Mouse (Mus musculus): ENCODE data around the gene Taar7a. TPM values are rescaled to one million over a fixed set of nuclear protein-coding genes. Genes with fewer than 3 reads are reported as not detected.

Gene Taar7a
- polyA plus RNA-seq, 1 experiment from 2014 or later, result not detected

GRCm38 (mm10) chr10:23948026-23948425, 45.3 kb downstream of the Taar7a start:
- Histone ChIP-seq H3K9me3 (replicated peaks) (no peaks in the 10 kb centered on the region), H3K4me1 (replicated peaks) (0 out of 2 replicates have a peak, but pooled peaks cover 9% of the 10 kb centered on the region), H3K9ac (no peak overlapping the region), H3K27me3 (replicated peaks) (no peaks in the 10 kb centered on the region), H3K27ac (ENCODE audit: poor library complexity, severe bottlenecking) (no peak overlapping the region), H3K36me3 (no peaks in the 10 kb centered on the region), H3K4me2 (no peak overlapping the region), H3K4me3 (no peak overlapping the region)
- no peak for ATAC-seq (ENCODE audit: insufficient number of reproducible peaks, low FRiP score)
- 50% methylated on average over 7 of the region's 7 CpGs for WGBS

- H3K27ac ChIP-seq (ENCODE audit: poor library complexity, severe bottlenecking), result no peak overlapping the region
- 71% methylated on average over 5 of the region's 5 CpGs for WGBS
- no peak overlapping the region for H3K4me3 ChIP-seq
- no peaks in the 10 kb centered on the region for H3K9me3 ChIP-seq (replicated peaks)
- no peak overlapping the region for H3K4me2 ChIP-seq
- H3K27me3 ChIP-seq (replicated peaks), result no peaks in the 10 kb centered on the region
- ATAC-seq (ENCODE audit: insufficient number of reproducible peaks, low FRiP score), result no peak
- no peaks in the 10 kb centered on the region for H3K36me3 ChIP-seq
- H3K9ac ChIP-seq, result no peak overlapping the region
- no peaks in the 10 kb centered on the region for H3K4me1 ChIP-seq (replicated peaks)
Measured at GRCm38 (mm10) chr10:23942465-23942864, 50.8 kb downstream of the Taar7a start.

Other genes with a start within 250 kb of the Taar7a start
- 97.0 and 101 TPM in 2 replicates for gene Rps12, start 206.2 kb downstream of the Taar7a start, polyA plus RNA-seq (2016; fragmentation: Nextera tagmentation; extraction: Ambion mirVana)
- 6.6 and 9.5 TPM in 2 replicates for gene Slc18b1, start 196.5 kb downstream of the Taar7a start, polyA plus RNA-seq (2016; fragmentation: Nextera tagmentation; extraction: Ambion mirVana)
- gene Vnn3, start 142.0 kb downstream of the Taar7a start, polyA plus RNA-seq (2016; fragmentation: Nextera tagmentation; extraction: Ambion mirVana), result not detected in 2 replicates
- 6.9 and 7.0 TPM in 2 replicates for gene Vnn1, start 98.8 kb downstream of the Taar7a start, polyA plus RNA-seq (2016; fragmentation: Nextera tagmentation; extraction: Ambion mirVana)
- not detected in 2 replicates for gene Taar1, start 73.1 kb downstream of the Taar7a start, polyA plus RNA-seq (2016; fragmentation: Nextera tagmentation; extraction: Ambion mirVana)
- not detected in 2 replicates for gene Taar2, start 54.9 kb downstream of the Taar7a start, polyA plus RNA-seq (2016; fragmentation: Nextera tagmentation; extraction: Ambion mirVana)
- not detected in 2 replicates for gene Taar3, start 43.9 kb downstream of the Taar7a start, polyA plus RNA-seq (2016; fragmentation: Nextera tagmentation; extraction: Ambion mirVana)
- gene Taar4, start 33.0 kb downstream of the Taar7a start, polyA plus RNA-seq (2016; fragmentation: Nextera tagmentation; extraction: Ambion mirVana), result not detected in 2 replicates
- not detected in 2 replicates for gene Taar5, start 22.8 kb downstream of the Taar7a start, polyA plus RNA-seq (2016; fragmentation: Nextera tagmentation; extraction: Ambion mirVana)
- not detected in 2 replicates for gene Taar6, start 7.8 kb downstream of the Taar7a start, polyA plus RNA-seq (2016; fragmentation: Nextera tagmentation; extraction: Ambion mirVana)
- not detected in 2 replicates for gene Taar7b, start 6.5 kb upstream of the Taar7a start, polyA plus RNA-seq (2016; fragmentation: Nextera tagmentation; extraction: Ambion mirVana)
- gene Taar7d, start 33.7 kb upstream of the Taar7a start, polyA plus RNA-seq (2016; fragmentation: Nextera tagmentation; extraction: Ambion mirVana), result not detected in 2 replicates
- not detected in 2 replicates for gene Taar7e, start 44.1 kb upstream of the Taar7a start, polyA plus RNA-seq (2016; fragmentation: Nextera tagmentation; extraction: Ambion mirVana)
- gene Taar7f, start 56.0 kb upstream of the Taar7a start, polyA plus RNA-seq (2016; fragmentation: Nextera tagmentation; extraction: Ambion mirVana), result not detected in 2 replicates
- not detected in 2 replicates for gene Taar8a, start 83.0 kb upstream of the Taar7a start, polyA plus RNA-seq (2016; fragmentation: Nextera tagmentation; extraction: Ambion mirVana)
- gene Taar8b, start 98.8 kb upstream of the Taar7a start, polyA plus RNA-seq (2016; fragmentation: Nextera tagmentation; extraction: Ambion mirVana), result not detected in 2 replicates
- gene Taar8c, start 108.4 kb upstream of the Taar7a start, polyA plus RNA-seq (2016; fragmentation: Nextera tagmentation; extraction: Ambion mirVana), result not detected in 2 replicates
- gene Taar9, start 116.1 kb upstream of the Taar7a start, polyA plus RNA-seq (2016; fragmentation: Nextera tagmentation; extraction: Ambion mirVana), result not detected in 2 replicates
- gene Stx7, start 155.8 kb upstream of the Taar7a start, polyA plus RNA-seq (2016; fragmentation: Nextera tagmentation; extraction: Ambion mirVana), result 86.9 and 92.5 TPM in 2 replicates
- gene Moxd1, start 230.0 kb upstream of the Taar7a start, polyA plus RNA-seq (2016; fragmentation: Nextera tagmentation; extraction: Ambion mirVana), result 2.7 TPM in 2 replicates